Mouse (Mus musculus) thymus, adult 18-20 months (tissue): Measurements from ENCODE around the gene Ghr.

Experiments used
- DNase-seq, 2 experiments: peaks; one replicate each; pipeline ENCODE4 v3.0.0; 2022; ENCODE audit warnings: mixed read lengths in 2 of 2

The Ghr gene

DNA sequence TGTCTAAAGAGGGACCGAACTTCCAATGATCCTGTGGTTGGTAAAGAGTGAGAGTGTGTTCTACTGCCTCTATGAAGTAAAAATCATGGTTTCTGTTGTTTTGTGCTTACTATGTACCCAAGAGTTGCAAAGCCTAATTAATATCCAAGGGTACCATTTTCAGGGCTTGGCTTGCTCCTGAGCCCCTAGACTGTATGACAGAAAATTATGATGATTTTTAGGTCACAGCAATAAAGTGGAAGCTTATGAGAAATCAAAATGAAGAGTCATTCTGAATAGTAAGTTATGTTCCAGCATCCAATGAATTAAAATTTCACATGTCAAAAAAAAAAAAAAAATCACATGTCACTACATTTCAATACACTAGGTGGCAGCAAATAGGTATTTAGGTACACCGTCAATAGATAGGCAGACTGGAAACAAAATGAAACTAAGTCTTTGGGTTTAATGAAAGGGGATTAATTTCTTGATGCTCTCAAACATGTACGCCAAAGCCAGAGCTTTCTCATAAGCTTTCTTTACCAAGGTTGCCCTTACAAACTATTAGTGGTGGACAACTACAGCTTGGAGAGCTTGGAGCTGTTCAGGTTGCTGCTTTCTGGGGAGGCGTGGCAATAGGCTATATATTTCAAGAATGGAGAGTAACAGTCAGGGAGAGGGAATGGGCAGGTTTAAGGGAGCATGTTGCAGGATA is 227.1 kb downstream of the Ghr start:
- no peak for DNase-seq

DNA sequence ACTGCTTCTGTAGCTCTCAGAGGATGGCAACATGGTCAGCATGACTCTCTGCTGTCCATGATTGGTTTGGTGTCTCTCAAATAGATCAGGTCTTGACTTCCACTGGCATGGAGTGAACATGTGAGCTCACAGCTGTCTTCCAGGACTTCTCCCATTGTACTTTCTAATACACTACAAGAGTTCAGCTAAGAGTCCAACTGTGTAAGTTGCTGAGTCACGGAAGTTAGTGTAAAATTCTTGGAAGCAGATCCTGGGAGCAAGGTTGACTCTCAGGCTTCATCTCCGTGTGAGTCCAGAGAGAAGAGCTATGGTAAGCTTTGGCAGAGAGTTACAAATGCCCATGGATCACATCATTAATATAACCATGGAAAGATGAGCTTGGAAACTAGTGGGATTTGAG is 229.6 kb downstream of the Ghr start:
- no peak for DNase-seq

GRCm38 (mm10) chr15:3349306-3350064 is 233.8 kb downstream of the Ghr start:
- DNase-seq = no peak

DNA sequence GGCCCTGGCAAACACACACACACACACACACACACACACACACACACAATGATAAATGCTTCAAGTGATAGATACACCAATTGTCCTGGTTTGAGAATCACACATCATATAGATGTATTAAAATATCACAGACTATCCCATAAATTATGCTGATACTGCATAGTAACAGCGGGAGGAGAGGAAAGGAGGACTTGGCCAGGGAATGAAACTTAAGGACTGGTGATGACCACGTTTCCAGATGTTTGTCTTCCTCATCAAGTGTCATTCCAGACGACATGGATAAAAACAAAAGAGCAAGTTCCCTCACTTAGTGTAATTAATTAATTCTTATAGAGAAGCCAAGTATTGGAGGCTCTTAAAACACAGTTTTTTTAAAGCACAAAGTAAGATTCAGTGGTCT is 236.6 kb downstream of the Ghr start:
- no peak for DNase-seq

DNA sequence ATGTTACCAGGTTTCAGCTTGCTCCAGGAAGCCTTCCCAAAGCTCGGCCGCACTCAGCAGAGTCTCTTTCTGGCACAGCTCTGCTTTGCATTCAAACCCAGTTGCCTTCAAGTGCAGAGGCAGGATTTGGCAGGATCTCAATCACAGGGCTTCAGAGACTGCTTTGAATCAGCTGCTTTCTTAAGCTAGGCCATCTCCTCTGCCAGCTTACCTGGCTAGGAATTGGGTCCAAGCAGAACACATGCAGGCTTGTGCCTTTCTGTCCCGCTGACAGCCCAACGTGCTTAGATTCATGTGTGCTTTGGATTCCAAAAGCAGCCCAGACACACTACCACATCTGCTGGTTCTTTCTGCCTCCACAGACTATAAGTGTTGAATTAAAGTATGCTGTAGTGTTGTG is 238.7 kb downstream of the Ghr start:
- DNase-seq = no peak

- no peak for DNase-seq
Observed at GRCm38 (mm10) chr15:3341806-3342582, 241.3 kb downstream of the Ghr start.

DNA sequence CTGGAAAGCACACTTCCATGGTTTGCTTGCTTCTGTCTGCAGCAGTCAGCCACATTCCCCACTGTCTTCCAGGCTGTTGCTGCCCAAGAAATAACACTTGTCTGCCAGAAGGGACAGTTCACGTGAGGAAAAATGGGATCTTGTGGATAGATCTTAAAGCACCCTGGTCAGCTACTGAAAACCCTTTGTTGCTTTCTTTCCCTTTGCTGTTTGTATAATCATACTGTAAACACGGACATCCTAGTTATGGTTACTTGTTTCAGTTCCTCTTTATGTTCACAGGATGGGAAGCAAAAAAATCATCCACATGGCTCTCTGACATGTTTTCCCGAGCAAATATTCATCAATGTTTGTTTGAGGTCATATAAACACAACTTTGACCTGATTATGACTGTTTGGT is 243.4 kb downstream of the Ghr start:
- no peak for DNase-seq

DNA sequence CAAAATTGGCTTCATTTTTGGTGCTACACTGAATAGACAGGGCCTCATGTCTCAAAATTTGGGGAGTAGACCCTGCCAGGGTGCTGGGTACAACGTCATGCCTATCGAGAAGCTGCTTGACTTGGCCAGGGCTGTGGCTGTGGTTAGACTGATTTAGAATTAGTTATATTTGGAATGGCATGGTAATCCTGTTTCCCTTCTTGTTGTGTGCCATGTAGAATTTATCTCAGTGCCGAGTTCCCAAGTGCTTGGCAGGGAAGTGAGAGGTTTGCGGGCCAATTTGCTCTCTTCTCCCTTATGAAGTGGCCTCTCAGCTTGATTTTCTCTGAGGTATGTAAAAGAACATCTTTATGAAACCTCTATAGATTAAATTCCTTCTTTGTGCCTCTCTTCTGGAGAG is 250.8 kb downstream of the Ghr start:
- no peak for DNase-seq

GRCm38 (mm10) chr15:3331813-3332212 is 251.5 kb downstream of the Ghr start:
- DNase-seq = no peak

- no peak for DNase-seq
Observed at GRCm38 (mm10) chr15:3330291-3330690, 253.0 kb downstream of the Ghr start.

DNA sequence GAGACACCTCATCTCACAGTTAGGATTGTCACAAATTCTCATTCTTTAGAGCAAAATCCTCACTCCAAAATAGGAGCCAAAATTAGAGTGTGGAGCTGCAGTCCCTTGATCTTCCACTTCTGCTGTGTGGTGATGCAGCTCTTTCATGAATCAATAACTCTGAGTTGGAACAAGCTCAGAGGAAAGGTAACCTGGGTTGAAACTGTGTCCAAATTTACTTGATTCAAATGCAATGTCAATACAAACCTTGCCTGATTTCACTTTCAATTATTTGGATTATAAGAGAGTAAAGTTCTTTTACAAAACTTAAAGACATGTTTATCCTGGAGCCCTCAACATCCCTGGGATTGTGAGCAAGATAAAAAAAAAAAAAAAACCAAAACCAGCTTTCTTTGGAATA is 260.3 kb downstream of the Ghr start:
- no peak for DNase-seq

DNA sequence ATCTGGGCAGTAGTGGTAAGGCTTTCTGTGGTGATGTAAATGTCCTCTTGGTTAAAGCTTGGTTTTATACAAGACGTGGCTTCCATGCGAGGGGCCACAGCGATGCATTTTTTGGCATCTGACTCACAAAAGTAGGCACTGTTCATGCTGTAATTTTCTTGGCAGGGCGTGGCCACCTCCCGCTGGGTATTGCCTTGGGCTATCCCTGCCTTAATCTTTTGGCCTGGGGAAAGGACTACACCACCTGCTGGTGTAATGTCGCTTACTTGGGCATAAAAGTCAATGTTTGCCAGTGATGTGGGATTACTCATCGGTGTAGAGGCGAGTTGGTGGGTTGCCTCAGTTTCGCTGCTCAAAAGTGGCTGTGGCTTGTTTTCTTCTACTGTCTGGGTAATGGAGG is 263.4 kb downstream of the Ghr start:
- no peak for DNase-seq

- no peak for DNase-seq
Observed at GRCm38 (mm10) chr15:3316617-3317016, 266.7 kb downstream of the Ghr start.

DNA sequence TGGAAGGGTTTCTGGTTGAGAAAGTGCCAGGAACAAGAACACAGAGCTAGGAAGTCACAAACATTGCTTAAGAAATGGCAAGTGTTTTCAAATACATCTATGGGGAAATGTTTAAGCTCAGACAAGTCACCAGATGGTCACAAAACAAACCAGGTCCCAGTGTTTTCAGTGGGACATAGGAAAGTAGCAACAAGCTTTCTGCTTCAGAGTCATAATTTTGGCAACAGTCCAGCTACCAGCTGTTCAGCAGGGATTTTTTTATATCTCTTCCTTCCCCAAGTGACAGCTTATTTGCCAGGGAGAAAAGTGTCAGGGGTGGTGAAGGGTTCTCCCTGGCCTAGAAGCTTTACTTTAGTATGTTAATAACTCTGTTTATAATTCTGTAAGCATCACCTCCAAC is 270.4 kb downstream of the Ghr start:
- no peak for DNase-seq

GRCm38 (mm10) chr15:3309856-3310255 is 273.4 kb downstream of the Ghr start:
- no peak for DNase-seq

GRCm38 (mm10) chr15:3303426-3303825 is 279.9 kb downstream of the Ghr start, which contains the start of gene Ccdc152:
Ccdc152 (minus strand) TSS chr15:3303526.
- no peak for DNase-seq

DNA sequence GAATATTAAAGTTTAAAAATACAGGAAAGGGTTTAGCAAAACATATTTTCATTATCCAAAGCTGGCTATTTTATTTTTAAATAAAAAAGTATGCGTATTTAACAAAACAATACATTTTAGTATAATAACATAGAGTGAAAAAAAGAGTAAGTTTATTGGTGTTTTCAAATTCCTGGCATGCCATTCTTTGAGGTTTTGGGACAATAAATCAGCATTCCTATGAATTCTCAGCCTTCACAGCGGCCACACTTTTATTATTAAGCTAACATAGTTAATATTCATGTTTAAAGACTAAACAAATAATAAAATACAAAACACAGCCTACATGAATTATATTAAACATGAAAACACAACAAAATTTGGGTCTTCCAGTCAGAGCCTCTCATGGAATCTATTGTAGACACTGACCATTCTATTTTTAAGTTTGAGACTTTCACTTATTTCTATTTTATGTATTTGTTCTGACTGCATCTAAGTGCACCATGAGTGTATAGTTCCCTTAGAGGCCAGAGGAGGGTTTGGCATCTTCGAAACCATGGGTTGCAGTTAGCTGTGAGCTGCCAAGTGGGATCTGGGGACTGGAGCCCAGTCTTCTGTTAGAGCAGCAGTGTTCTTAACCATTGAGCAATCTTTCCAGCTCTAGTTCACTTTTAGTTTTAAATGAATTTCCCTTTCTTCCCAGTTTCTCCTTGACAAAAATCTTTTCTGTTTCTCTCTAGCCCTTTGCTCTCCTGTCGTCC is 282.8 kb downstream of the Ghr start:
- DNase-seq = no peak

- no peak for DNase-seq
Observed at GRCm38 (mm10) chr15:3297615-3298014, 285.7 kb downstream of the Ghr start.

GRCm38 (mm10) chr15:3295986-3296385 is 287.3 kb downstream of the Ghr start:
- no peak for DNase-seq

GRCm38 (mm10) chr15:3293477-3293876 is 289.8 kb downstream of the Ghr start:
- no peak for DNase-seq

GRCm38 (mm10) chr15:3290435-3290834 is 292.9 kb downstream of the Ghr start:
- DNase-seq = no peak

DNA sequence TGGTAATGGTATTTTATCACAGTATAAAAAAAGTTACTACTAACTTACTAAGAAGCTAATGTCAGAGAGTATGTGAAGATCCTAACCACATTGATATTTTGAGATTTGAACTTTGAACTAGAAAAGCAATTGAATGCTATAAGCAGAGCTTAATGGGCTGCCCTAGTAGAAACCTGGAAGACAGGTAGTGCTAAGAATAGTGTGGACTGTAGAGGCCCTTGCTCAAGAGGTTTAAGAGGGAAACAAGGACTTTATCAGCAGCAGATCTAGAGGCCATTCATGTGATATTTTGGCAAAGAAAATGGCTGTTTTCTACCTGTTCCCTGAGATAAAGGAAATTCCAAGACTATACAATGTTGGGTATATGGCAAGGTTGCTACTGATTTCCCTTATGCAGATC is 297.3 kb downstream of the Ghr start:
- DNase-seq = no peak

GRCm38 (mm10) chr15:3281737-3282136 is 301.6 kb downstream of the Ghr start:
- no peak for DNase-seq
